Mouse (Mus musculus): Measurements from ENCODE around the gene Tgif1.

GRCm38 (mm10) chr17:70832544-70832943 is 20.8 kb downstream of the Tgif1 start:
- no peak for TF ChIP-seq CTCF (IDR thresholded peaks at IDR 0.05; ENCODE audit: borderline replicate concordance, extremely low read depth, insufficient read depth, insufficient read length)
- TF ChIP-seq POLR2A (IDR thresholded peaks at IDR 0.05; ENCODE audit: borderline replicate concordance, extremely low read depth, insufficient read depth, insufficient read length, poor library complexity, severe bottlenecking): no peak

All from brain, embryonic 14.5 days (tissue).